Mouse (Mus musculus) limb, embryonic 13.5 days (tissue): ENCODE results near the gene Megf11. TPM values are rescaled to one million over a fixed set of nuclear protein-coding genes. Genes with fewer than 3 reads are reported as not detected.
A peak's percentile ranks its signal among the peaks of the same experiment; 100 is the strongest.

Experiments used
- ATAC-seq: fragments of 200-750 bp; cut with Nextera tagmentation; 2 replicates; pipeline ENCODE4 v1.8.0; 2017; ENCODE audit warnings: low read depth, moderate number of reproducible peaks, moderate TSS enrichment; ENCODE audit not compliant: low FRiP score
- H3K27ac ChIP-seq: fragments of 300-500 bp; sonication (generic); 2 replicates; pipeline ENCODE4 v1.5.1; 2015; ENCODE audit warnings: inconsistent platforms, mild to moderate bottlenecking, moderate library complexity
- H3K27me3 ChIP-seq: fragments of 300-500 bp; sonication (generic); 2 replicates; pipeline ENCODE4 v1.6.1; 2015; ENCODE audit warnings: mild to moderate bottlenecking, inconsistent platforms
- H3K36me3 ChIP-seq: fragments of 300-500 bp; sonication (generic); 2 replicates; pipeline ENCODE4 v1.6.1; 2015; ENCODE audit warnings: inconsistent platforms, mild to moderate bottlenecking, moderate library complexity
- H3K4me1 ChIP-seq: fragments of 300-500 bp; sonication (generic); 2 replicates; pipeline ENCODE4 v1.6.1; 2015; ENCODE audit warnings: inconsistent platforms
- H3K4me2 ChIP-seq: fragments of 300-500 bp; sonication (generic); replicated peaks from 2 replicates; pipeline ENCODE4 v1.6.1; 2015; ENCODE audit warnings: inconsistent platforms, mild to moderate bottlenecking, moderate library complexity
- H3K4me3 ChIP-seq: fragments of 300-500 bp; sonication (generic); 2 replicates; pipeline ENCODE4 v1.5.1; 2015; ENCODE audit warnings: moderate library complexity, mild to moderate bottlenecking, inconsistent platforms
- H3K9ac ChIP-seq: fragments of 300-500 bp; sonication (generic); 2 replicates; pipeline ENCODE4 v1.6.1; 2015; ENCODE audit warnings: mild to moderate bottlenecking, inconsistent platforms
- H3K9me3 ChIP-seq: fragments of 300-500 bp; sonication (generic); 2 replicates; pipeline ENCODE4 v1.6.1; 2016; ENCODE audit warnings: inconsistent platforms
- WGBS: fragments of 180-500 bp; shearing (Covaris S2); methylation state at CpG from one replicate; pipeline ENCODE4 v1.1.7; 2015; 5-methylcytosine and 5-hydroxymethylcytosine counted together
- polyA plus RNA-seq: library from polyadenylated mRNA; unstranded; fragments of >200 nt; fragmentation: Nextera tagmentation; extraction: Ambion mirVana; gene quantifications from 2 replicates; pipeline ENCODE4 v1.2.1, GENCODE M21; 2015

Gene Megf11
- polyA plus RNA-seq, 1 experiment from 2014 or later = 1.2 TPM

GRCm38 (mm10) chr9:64447522-64447921 lies 62.1 kb downstream of the Megf11 start:
- Histone ChIP-seq H3K9ac (no peak overlapping the region; the same call in 1 of the 2 replicates), H3K4me1 (peaks cover 14% of the 10 kb centered on the region), H3K27ac (peak overlapping the region; percentile 70), H3K36me3 (no peaks in the 10 kb centered on the region), H3K4me3 (no peak overlapping the region), H3K4me2 (peak overlapping the region; percentile 21), H3K9me3 (no peaks in the 10 kb centered on the region), H3K27me3 (no peaks in the 10 kb centered on the region)
- 32% methylated on average over 6 of the region's 6 CpGs for WGBS
- ATAC-seq = no peak

GRCm38 (mm10) chr9:64452769-64453168 lies 67.3 kb downstream of the Megf11 start:
- no peak overlapping the region for H3K4me3 ChIP-seq
- peaks cover 24% of the 10 kb centered on the region for H3K4me1 ChIP-seq
- no peaks in the 10 kb centered on the region for H3K9me3 ChIP-seq
- 0 out of 2 replicates have a peak, but pooled peaks cover 2% of the 10 kb centered on the region for H3K27me3 ChIP-seq
- WGBS = 59% methylated on average over 5 of the region's 5 CpGs
- H3K36me3 ChIP-seq = no peaks in the 10 kb centered on the region
- no peak overlapping the region for H3K9ac ChIP-seq
- no peak overlapping the region for H3K27ac ChIP-seq
- H3K4me2 ChIP-seq = no peak overlapping the region
- no peak for ATAC-seq

GRCm38 (mm10) chr9:64454196-64454595 lies 68.8 kb downstream of the Megf11 start:
- H3K9ac ChIP-seq = no peak overlapping the region
- no peak for ATAC-seq
- peaks cover 36% of the 10 kb centered on the region for H3K4me1 ChIP-seq
- H3K27ac ChIP-seq = no peak overlapping the region
- no peaks in the 10 kb centered on the region for H3K9me3 ChIP-seq
- no peaks in the 10 kb centered on the region for H3K36me3 ChIP-seq
- WGBS = 81% methylated on average over 4 of the region's 4 CpGs
- 0 out of 2 replicates have a peak, but pooled peaks cover 2% of the 10 kb centered on the region for H3K27me3 ChIP-seq
- no peak overlapping the region for H3K4me2 ChIP-seq
- no peak overlapping the region for H3K4me3 ChIP-seq

- Histone ChIP-seq H3K36me3 (no peaks in the 10 kb centered on the region), H3K27ac (no peak overlapping the region), H3K4me2 (peak overlapping the region; percentile 47), H3K4me3 (no peak overlapping the region), H3K27me3 (peaks cover 9% of the 10 kb centered on the region; the same call in 1 of the 2 replicates), H3K4me1 (peaks cover 43% of the 10 kb centered on the region), H3K9me3 (no peaks in the 10 kb centered on the region), H3K9ac (0 out of 2 replicates have a peak overlapping the region, but pooled peaks have one; percentile 1)
- 2% methylated on average over 9 of the region's 9 CpGs for WGBS
- ATAC-seq = no peak
Measured at GRCm38 (mm10) chr9:64455910-64456309, 70.5 kb downstream of the Megf11 start.

- H3K9me3 ChIP-seq = no peaks in the 10 kb centered on the region
- H3K27ac ChIP-seq = peak overlapping the region; percentile 22; the same call in 1 of the 2 replicates
- no peak for ATAC-seq
- H3K4me1 ChIP-seq = peaks cover 52% of the 10 kb centered on the region
- WGBS = 28% methylated on average over 7 of the region's 7 CpGs
- no peak overlapping the region for H3K4me3 ChIP-seq
- H3K36me3 ChIP-seq = no peaks in the 10 kb centered on the region
- no peak overlapping the region for H3K4me2 ChIP-seq
- peaks cover 25% of the 10 kb centered on the region for H3K27me3 ChIP-seq
- no peak overlapping the region for H3K9ac ChIP-seq
Measured at GRCm38 (mm10) chr9:64457596-64457995, 72.2 kb downstream of the Megf11 start.

GRCm38 (mm10) chr9:64461568-64462308 lies 76.3 kb downstream of the Megf11 start:
- H3K27me3 ChIP-seq = peaks cover 25% of the 10 kb centered on the region
- WGBS = 28% methylated on average over 16 of the region's 16 CpGs
- no peaks in the 10 kb centered on the region for H3K9me3 ChIP-seq
- no peak overlapping the region for H3K9ac ChIP-seq
- H3K4me1 ChIP-seq = peaks cover 50% of the 10 kb centered on the region
- H3K27ac ChIP-seq = no peak overlapping the region
- H3K4me3 ChIP-seq = no peak overlapping the region
- no peak overlapping the region; the same call in 1 of the 2 replicates for H3K4me2 ChIP-seq
- no peaks in the 10 kb centered on the region for H3K36me3 ChIP-seq
- ATAC-seq = no peak

GRCm38 (mm10) chr9:64462870-64463269 lies 77.4 kb downstream of the Megf11 start:
- Histone ChIP-seq H3K4me2 (no peak overlapping the region), H3K9me3 (no peaks in the 10 kb centered on the region), H3K4me3 (no peak overlapping the region), H3K36me3 (no peaks in the 10 kb centered on the region), H3K27me3 (peaks cover 23% of the 10 kb centered on the region), H3K27ac (no peak overlapping the region), H3K4me1 (peaks cover 40% of the 10 kb centered on the region), H3K9ac (no peak overlapping the region)
- ATAC-seq = no peak

GRCm38 (mm10) chr9:64466090-64466489 lies 80.7 kb downstream of the Megf11 start:
- Histone ChIP-seq H3K9me3 (no peaks in the 10 kb centered on the region), H3K36me3 (no peaks in the 10 kb centered on the region), H3K9ac (no peak overlapping the region), H3K4me2 (no peak overlapping the region), H3K27me3 (peaks cover 14% of the 10 kb centered on the region), H3K27ac (no peak overlapping the region), H3K4me3 (no peak overlapping the region), H3K4me1 (peaks cover 18% of the 10 kb centered on the region)
- ATAC-seq = 0 out of 2 replicates have a peak, but pooled peaks have one; percentile 32
- 54% methylated on average over 8 of the region's 8 CpGs for WGBS

GRCm38 (mm10) chr9:64466564-64466963 lies 81.1 kb downstream of the Megf11 start:
- no peak for ATAC-seq
- Histone ChIP-seq H3K36me3 (no peaks in the 10 kb centered on the region), H3K27ac (no peak overlapping the region), H3K4me1 (peaks cover 13% of the 10 kb centered on the region), H3K9ac (no peak overlapping the region), H3K9me3 (no peaks in the 10 kb centered on the region), H3K4me3 (no peak overlapping the region), H3K4me2 (no peak overlapping the region), H3K27me3 (peaks cover 10% of the 10 kb centered on the region)
- WGBS = 25% methylated on average over 4 of the region's 4 CpGs

- Histone ChIP-seq H3K9ac (no peak overlapping the region), H3K4me1 (peaks cover 39% of the 10 kb centered on the region), H3K4me2 (no peak overlapping the region), H3K9me3 (no peaks in the 10 kb centered on the region), H3K27me3 (0 out of 2 replicates have a peak, but pooled peaks cover 6% of the 10 kb centered on the region), H3K36me3 (no peaks in the 10 kb centered on the region), H3K27ac (no peak overlapping the region), H3K4me3 (no peak overlapping the region)
- WGBS = 96% methylated on average over 1 of the region's 1 CpGs
- ATAC-seq = no peak
Measured at GRCm38 (mm10) chr9:64470806-64471205, 85.4 kb downstream of the Megf11 start.

- Histone ChIP-seq H3K36me3 (no peaks in the 10 kb centered on the region), H3K9ac (no peak overlapping the region), H3K4me1 (peaks cover 39% of the 10 kb centered on the region), H3K4me3 (no peak overlapping the region), H3K27ac (no peak overlapping the region), H3K9me3 (no peaks in the 10 kb centered on the region), H3K27me3 (0 out of 2 replicates have a peak, but pooled peaks cover 6% of the 10 kb centered on the region), H3K4me2 (no peak overlapping the region)
- WGBS = 84% methylated on average over 3 of the region's 3 CpGs
- no peak for ATAC-seq
Measured at GRCm38 (mm10) chr9:64471336-64471735, 85.9 kb downstream of the Megf11 start.

GRCm38 (mm10) chr9:64472165-64472564 lies 86.7 kb downstream of the Megf11 start:
- 0 out of 2 replicates have a peak, but pooled peaks cover 6% of the 10 kb centered on the region for H3K27me3 ChIP-seq
- H3K9me3 ChIP-seq = no peaks in the 10 kb centered on the region
- ATAC-seq = no peak
- no peak overlapping the region for H3K9ac ChIP-seq
- 40% methylated on average over 2 of the region's 2 CpGs for WGBS
- H3K36me3 ChIP-seq = no peaks in the 10 kb centered on the region
- no peak overlapping the region for H3K27ac ChIP-seq
- no peak overlapping the region for H3K4me2 ChIP-seq
- no peak overlapping the region for H3K4me3 ChIP-seq
- H3K4me1 ChIP-seq = peaks cover 36% of the 10 kb centered on the region
